Mouse (Mus musculus) liver, embryonic 14.5 days (tissue): Measurements from ENCODE around the gene Strip2. TPM values are rescaled to one million over a fixed set of nuclear protein-coding genes. Genes with fewer than 3 reads are reported as not detected.

Source experiments
- ATAC-seq: fragments of 200-750 bp; cut with Nextera tagmentation; 2 replicates; pipeline ENCODE4 v1.8.0; 2017; ENCODE audit warnings: moderate number of reproducible peaks, mild to moderate bottlenecking, moderate library complexity; ENCODE audit not compliant: insufficient read depth
- DNase-seq, 3 experiments: peaks; one replicate each; pipeline ENCODE4 v3.0.0-alpha.2; 2012 to 2013; ENCODE audit warnings: low read depth in 3 of 3, low spot score in 3 of 3
- H3K27ac ChIP-seq: fragments of 300-500 bp; sonication (generic); 2 replicates; pipeline ENCODE4 v1.5.1; 2014; ENCODE audit warnings: moderate library complexity, mild to moderate bottlenecking, control low read depth, inconsistent platforms
- H3K27me3 ChIP-seq: fragments of 300-500 bp; sonication (generic); 2 replicates; pipeline ENCODE4 v1.6.1; 2014; ENCODE audit warnings: mild to moderate bottlenecking, low read length, moderate library complexity; ENCODE audit not compliant: control insufficient read depth, insufficient read depth
- H3K36me3 ChIP-seq: fragments of 300-500 bp; sonication (generic); replicated peaks from 2 replicates; pipeline ENCODE4 v1.6.1; 2014; ENCODE audit warnings: low read depth; ENCODE audit not compliant: control insufficient read depth, insufficient read depth
- H3K4me1 ChIP-seq, 2 experiments: fragments of 200-500 bp in 1 of 2; fragments of 300-500 bp in 1 of 2; sonication (generic) in 1 of 2; replicated peaks; 2 replicates each; pipeline ENCODE4 v1.6.1; 2012 to 2014; ENCODE audit warnings: antibody characterized with exemption in 1 of 2, inconsistent platforms in 1 of 2, low read length in 1 of 2; ENCODE audit not compliant: control insufficient read depth in 2 of 2, insufficient read depth in 2 of 2
- H3K4me2 ChIP-seq: fragments of 300-500 bp; sonication (generic); 2 replicates; pipeline ENCODE4 v1.6.1; 2014; ENCODE audit warnings: low read depth, mild to moderate bottlenecking, control low read depth, moderate library complexity
- H3K4me3 ChIP-seq, 2 experiments: fragments of 200-500 bp in 1 of 2; fragments of 300-500 bp in 1 of 2; sonication (generic) in 1 of 2; 2 replicates each; pipeline ENCODE4 v1.5.1; 2012 to 2014; ENCODE audit warnings: low read depth in 2 of 2, low read length in 2 of 2, mild to moderate bottlenecking in 2 of 2, control low read depth in 1 of 2, inconsistent platforms in 1 of 2, moderate library complexity in 1 of 2; ENCODE audit not compliant: insufficient read depth in 1 of 2
- H3K9ac ChIP-seq: fragments of 300-500 bp; sonication (generic); replicated peaks from 2 replicates; pipeline ENCODE4 v1.6.1; 2014; ENCODE audit warnings: mild to moderate bottlenecking, control low read depth, moderate library complexity
- H3K9me3 ChIP-seq: fragments of 300-500 bp; sonication (generic); 2 replicates; pipeline ENCODE4 v1.6.1; 2016; ENCODE audit warnings: low read length, mixed read lengths; ENCODE audit not compliant: control insufficient read depth
- CTCF ChIP-seq: IDR thresholded peaks from 2 replicates; pipeline ENCODE4 v1.5.1; 2016; ENCODE audit warnings: antibody characterized with exemption, low read depth, control low read depth
- EP300 ChIP-seq: IDR thresholded peaks from 2 replicates; pipeline ENCODE4 v1.6.1; 2016; ENCODE audit warnings: antibody characterized with exemption, low read depth
- WGBS: fragments of 180-500 bp; shearing (Covaris S2); extraction: QIAGEN DNeasy Blood & Tissue Kit; methylation state at CpG from one replicate; pipeline ENCODE4 v1.1.7; 2014; ENCODE audit not compliant: insufficient replicate concordance; 5-methylcytosine and 5-hydroxymethylcytosine counted together
- polyA plus RNA-seq, 2 experiments: library from polyadenylated mRNA; depleted of rRNA in 1 of 2; stranded (reverse) in 1 of 2; unstranded in 1 of 2; fragments of >200 nt; fragmentation: Nextera tagmentation in 1 of 2; extraction: Ambion mirVana in 1 of 2; gene quantifications; 2 replicates each; pipeline versions ENCODE4 v1.2.1 to v1.2.3; 2012 to 2014

Strip2 gene
- polyA plus RNA-seq, 2 experiments: 0.41 to 0.42 TPM

DNA sequence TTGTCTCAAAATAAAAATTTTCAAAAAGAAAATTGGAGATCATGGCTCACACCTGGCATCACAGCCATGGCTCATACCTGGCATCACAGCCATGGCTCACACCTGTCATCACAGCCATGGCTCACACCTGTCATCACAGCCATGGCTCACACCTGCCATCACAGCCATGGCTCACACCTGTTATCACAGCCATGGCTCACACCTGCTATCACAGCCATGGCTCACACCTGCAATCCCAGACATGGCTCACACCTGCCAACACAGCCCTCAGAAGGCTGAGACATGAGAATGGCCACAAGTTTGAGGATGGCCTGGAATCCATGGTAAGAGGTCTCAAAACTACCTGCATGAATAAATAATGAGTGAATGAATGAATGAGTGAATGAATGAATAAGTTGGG lies 37.2 kb upstream of the Strip2 start:
- no peaks in the 10 kb centered on the region for H3K36me3 ChIP-seq
- H3K4me3 ChIP-seq: no peak overlapping the region
- no peak overlapping the region for H3K27ac ChIP-seq
- no peaks in the 10 kb centered on the region for H3K27me3 ChIP-seq
- DNase-seq (no peak), ATAC-seq (no peak)
- no peaks in the 10 kb centered on the region for H3K4me1 ChIP-seq
- H3K4me2 ChIP-seq: no peak overlapping the region
- TF ChIP-seq EP300 (no peak), CTCF (no peak)
- no peaks in the 10 kb centered on the region for H3K9me3 ChIP-seq
- no peak overlapping the region for H3K9ac ChIP-seq

GRCm38 (mm10) chr6:29880796-29881195 lies 36.0 kb upstream of the Strip2 start:
- no peaks in the 10 kb centered on the region for H3K27me3 ChIP-seq
- H3K36me3 ChIP-seq: no peaks in the 10 kb centered on the region
- H3K4me3 ChIP-seq: no peak overlapping the region
- DNase-seq (no peak), ATAC-seq (no peak)
- TF ChIP-seq EP300 (no peak), CTCF (no peak)
- H3K9me3 ChIP-seq: no peaks in the 10 kb centered on the region
- H3K4me1 ChIP-seq: no peaks in the 10 kb centered on the region
- 72% methylated on average over 3 of the region's 3 CpGs for WGBS
- no peak overlapping the region for H3K4me2 ChIP-seq
- no peak overlapping the region for H3K27ac ChIP-seq
- H3K9ac ChIP-seq: no peak overlapping the region

DNA sequence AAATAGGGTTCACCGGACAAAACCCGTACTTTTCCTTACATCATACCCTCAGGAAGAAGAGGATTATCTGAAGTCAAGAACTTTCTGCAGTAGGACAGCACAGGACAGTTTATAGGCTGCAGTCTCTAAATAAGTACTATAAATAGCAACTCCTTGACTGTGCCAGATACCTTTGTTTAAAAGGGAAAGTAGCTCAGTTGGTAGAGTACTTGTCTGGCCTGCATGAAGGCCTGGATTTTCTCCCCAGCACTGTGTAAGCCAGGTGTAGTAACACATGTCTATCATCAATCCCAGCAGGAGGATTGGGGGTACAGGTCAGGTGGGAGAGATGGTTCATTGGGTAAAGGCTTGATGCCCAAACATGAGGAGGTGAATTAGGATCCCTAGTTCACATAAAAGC lies 34.9 kb upstream of the Strip2 start:
- Histone ChIP-seq H3K9ac (no peak overlapping the region), H3K4me2 (no peak overlapping the region), H3K27ac (no peak overlapping the region), H3K4me1 (no peaks in the 10 kb centered on the region), H3K27me3 (no peaks in the 10 kb centered on the region), H3K36me3 (no peaks in the 10 kb centered on the region), H3K4me3 (no peak overlapping the region), H3K9me3 (no peaks in the 10 kb centered on the region)
- ATAC-seq (no peak), DNase-seq (no peak)
- WGBS: 86% methylated on average over 2 of the region's 2 CpGs
- no peak for TF ChIP-seq EP300
- TF ChIP-seq CTCF: no peak

DNA sequence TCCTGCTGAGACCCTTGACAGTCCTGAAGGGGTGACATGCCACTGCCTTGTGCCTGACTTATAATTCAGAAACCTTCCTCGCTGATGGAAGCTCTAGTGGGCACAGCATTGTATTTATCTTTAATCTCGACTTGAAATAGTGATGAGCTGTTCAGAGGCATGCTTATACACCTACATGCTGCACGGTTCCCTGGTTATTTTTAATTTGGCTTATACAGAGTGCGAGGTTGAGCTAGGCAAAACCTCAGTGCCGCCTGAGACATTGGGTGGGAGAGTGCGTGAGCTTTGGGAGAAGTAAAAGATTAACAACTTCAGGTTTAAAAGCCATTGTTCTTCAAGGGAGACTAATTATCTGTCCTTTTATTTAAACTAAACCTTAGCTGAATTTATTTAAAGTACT lies 33.9 kb upstream of the Strip2 start:
- ATAC-seq: no peak
- no peaks in the 10 kb centered on the region for H3K27me3 ChIP-seq
- no peaks in the 10 kb centered on the region for H3K9me3 ChIP-seq
- WGBS: 69% methylated on average over 6 of the region's 6 CpGs
- no peak overlapping the region for H3K9ac ChIP-seq
- H3K36me3 ChIP-seq: no peaks in the 10 kb centered on the region
- no peaks in the 10 kb centered on the region for H3K4me1 ChIP-seq
- no peak for TF ChIP-seq EP300
- no peak for DNase-seq
- H3K4me2 ChIP-seq: no peak overlapping the region
- no peak overlapping the region for H3K4me3 ChIP-seq
- no peak overlapping the region for H3K27ac ChIP-seq

GRCm38 (mm10) chr6:29891151-29891550 lies 25.7 kb upstream of the Strip2 start:
- Histone ChIP-seq H3K4me2 (no peak overlapping the region), H3K9me3 (no peaks in the 10 kb centered on the region), H3K27me3 (no peaks in the 10 kb centered on the region), H3K9ac (no peak overlapping the region), H3K4me3 (no peak overlapping the region), H3K27ac (no peak overlapping the region), H3K4me1 (no peaks in the 10 kb centered on the region), H3K36me3 (no peaks in the 10 kb centered on the region)
- DNase-seq (no peak), ATAC-seq (no peak)
- WGBS: 79% methylated on average over 11 of the region's 11 CpGs
- TF ChIP-seq EP300 (no peak), CTCF (no peak)

DNA sequence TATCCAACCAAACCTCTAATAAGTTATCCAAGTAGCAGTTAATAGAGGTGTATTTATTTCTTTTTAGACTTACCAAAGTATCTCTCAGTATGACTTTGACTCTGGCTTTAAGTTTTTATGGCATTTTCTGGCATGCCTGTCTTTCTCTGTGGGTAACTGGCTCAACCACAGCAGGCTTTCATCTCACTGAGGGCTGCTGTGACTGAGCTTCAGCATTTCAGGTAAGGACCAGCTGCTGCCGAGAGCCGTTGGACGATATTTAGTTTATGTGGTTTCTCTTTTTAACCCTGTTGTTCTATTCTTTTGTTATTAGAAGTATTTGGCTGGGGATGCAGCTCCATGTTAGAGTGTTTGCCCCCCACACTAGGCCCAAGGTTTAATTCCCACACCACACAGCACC lies 19.8 kb upstream of the Strip2 start:
- no peak overlapping the region for H3K9ac ChIP-seq
- ATAC-seq: no peak
- H3K36me3 ChIP-seq: no peaks in the 10 kb centered on the region
- TF ChIP-seq CTCF: no peak
- no peak for TF ChIP-seq EP300
- H3K4me3 ChIP-seq: no peak overlapping the region
- 80% methylated on average over 3 of the region's 3 CpGs for WGBS
- H3K9me3 ChIP-seq: no peaks in the 10 kb centered on the region
- no peaks in the 10 kb centered on the region for H3K27me3 ChIP-seq
- H3K4me2 ChIP-seq: no peak overlapping the region
- no peak for DNase-seq
- no peak overlapping the region for H3K27ac ChIP-seq
- peaks cover 0 to 4% of the 10 kb centered on the region in 2 experiments; a peak in 2 of 4 replicates for H3K4me1 ChIP-seq
